Mouse (Mus musculus): ENCODE results near the gene Ttyh2.

DNA sequence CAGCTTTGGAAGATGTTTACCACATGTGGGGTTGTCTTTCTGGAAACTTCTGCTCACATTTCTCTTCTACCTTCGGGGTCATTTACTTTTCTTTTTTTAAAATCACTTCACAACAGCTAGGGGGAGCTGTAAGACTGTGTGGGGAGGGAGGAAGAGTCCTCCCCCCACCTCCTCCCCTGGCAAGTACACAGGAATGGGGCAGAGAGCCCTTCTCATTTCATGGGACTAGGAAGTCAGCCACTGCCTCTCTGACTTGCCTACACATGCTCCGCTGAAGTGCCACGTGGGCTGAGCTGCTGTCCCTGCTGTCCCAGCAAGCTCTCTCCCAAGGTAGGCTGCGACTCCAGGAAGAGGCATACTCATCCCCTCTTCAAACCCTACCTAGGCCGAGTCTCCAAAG is 20.7 kb upstream of the Ttyh2 start:
- no peak for TF ChIP-seq POLR2A (IDR thresholded peaks at IDR 0.05; ENCODE audit: extremely low read depth, insufficient read depth, low read length)
- no peak for TF ChIP-seq CTCF (IDR thresholded peaks at IDR 0.05; ENCODE audit: low read depth, low read length)

Data from liver, adult 2 months (tissue).